Mouse (Mus musculus) MEL-GATA-1-ER (cell line): ENCODE measurements around the gene Gm20388.
A peak's percentile ranks its signal among the peaks of the same experiment; 100 is the strongest.

Experiments
- DNase-seq: peaks from one replicate; pipeline ENCODE4 v3.0.0-alpha.2; 2012; ENCODE audit warnings: low read depth; ENCODE audit errors: extremely low read depth

The Gm20388 gene

DNA sequence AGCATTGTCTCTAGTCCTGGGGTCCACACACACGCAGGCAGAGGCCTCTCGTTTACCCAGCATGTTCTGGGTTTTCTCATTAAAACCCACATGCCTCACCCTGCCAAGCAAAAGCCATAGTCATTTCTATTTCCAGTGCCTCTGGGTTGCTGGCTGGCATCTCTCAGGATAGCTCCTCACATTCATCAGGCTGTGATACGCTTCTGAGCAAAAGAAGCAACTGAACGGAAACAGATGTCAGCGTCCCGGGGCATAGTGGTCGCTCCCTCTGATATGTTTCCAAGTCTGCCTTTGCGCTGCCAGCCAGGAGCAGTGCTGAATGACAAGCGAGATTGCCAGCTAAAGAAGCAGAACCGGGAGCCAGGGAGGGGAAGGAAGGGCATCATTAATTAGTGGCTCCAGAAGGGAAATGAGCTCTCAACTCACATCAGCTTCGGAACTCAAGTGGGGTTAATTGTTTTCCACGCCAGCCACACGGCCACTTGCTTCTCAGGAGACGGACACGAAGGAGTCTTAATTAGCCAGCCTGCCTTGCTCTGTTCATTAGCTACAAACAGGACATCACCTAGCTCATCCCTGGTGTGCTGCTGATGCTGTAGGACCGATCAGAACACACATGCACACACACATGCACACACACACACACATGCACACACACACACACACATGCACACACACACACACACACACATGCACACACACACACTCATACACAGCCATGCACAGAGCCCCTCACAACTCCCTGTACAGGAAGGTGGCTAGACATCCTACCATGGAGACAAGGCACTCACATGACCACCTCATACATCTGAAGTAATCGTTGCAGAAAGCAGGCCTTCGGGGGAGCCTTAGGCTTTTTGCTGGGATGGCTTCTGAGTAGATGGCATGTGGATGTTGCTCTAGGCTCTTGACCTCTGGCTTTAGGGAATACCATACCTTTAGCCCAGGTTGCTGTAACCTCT is 4160.0 kb downstream of the Gm20388 start:
- no peak for DNase-seq

DNA sequence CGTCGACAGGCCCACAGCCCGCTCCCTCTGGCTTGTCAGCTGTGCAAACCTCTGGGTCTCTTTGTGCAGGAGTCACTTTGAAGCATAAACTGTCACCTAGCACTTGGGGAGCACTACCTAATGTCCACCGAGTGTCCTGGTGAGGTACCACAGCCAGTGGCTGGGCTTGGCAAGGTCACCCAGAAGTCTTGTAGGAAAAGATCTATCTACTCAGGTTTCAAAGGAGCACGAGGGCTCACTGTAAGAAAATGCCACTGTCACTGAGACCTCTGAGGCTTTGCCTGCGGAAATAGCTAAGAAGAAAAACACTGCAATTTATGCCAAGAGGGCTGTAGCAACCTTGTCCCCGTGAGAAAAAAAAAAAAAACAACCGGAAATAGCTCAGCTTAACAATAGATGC is 4165.3 kb downstream of the Gm20388 start:
- DNase-seq = no peak

DNA sequence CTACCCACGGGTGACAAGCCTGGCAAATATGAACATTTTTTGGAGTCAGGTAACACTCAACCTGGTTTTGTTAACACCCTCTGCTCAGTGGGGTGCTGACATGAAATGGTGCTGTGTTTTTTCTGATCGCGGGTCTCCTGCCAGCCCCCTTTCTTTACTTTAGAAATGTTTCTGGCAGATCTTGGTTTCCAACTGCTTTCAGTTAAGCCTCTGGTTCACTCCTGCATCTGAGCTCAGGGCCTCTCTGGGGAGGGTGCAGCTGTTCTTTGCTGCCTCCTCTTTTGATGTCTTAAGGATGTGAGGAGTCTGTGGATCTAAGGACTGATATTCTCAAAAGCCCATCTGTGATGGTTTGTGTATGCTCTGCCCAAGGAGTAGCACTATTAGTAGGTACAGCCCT is 4165.8 kb downstream of the Gm20388 start:
- no peak for DNase-seq

DNA sequence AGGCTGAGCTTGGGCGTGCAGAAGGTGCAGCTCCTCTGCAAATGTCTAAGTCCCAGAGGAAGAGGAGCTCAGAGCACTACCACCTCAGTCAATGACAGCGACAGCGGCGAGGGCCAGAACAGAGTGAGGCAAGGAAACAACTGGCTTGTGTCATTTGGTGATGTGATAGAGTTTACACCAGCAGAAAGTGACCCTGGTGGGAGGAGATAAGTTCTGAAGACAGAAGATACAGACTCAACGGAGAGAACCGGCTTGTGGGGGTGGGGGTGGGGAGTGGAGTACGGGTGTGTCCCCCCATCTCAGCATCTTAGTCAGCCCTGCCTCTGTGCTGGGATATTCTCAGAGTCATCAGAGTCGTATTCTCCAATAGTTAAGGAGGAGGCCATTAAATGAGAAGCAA is 4166.7 kb downstream of the Gm20388 start:
- peak; percentile 6 for DNase-seq

DNA sequence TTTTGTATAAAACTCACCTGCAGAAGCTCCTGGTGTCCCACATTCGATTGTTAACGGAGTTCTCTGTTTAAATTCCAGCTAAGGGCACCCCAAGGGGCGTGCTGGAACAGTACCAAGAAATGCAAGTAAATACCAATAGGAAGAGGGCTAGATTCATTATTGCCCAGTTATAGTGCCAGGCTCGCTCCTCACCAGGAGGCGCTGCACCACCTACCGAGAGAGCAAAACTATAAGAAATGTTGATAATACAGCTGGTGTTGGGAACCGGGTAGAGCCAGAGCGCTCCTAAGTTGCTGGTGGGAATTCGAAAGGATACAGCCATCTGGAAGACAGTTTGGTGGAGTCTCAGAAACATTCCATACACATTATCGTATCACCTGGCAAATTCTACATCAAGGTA is 4167.4 kb downstream of the Gm20388 start:
- no peak for DNase-seq

DNA sequence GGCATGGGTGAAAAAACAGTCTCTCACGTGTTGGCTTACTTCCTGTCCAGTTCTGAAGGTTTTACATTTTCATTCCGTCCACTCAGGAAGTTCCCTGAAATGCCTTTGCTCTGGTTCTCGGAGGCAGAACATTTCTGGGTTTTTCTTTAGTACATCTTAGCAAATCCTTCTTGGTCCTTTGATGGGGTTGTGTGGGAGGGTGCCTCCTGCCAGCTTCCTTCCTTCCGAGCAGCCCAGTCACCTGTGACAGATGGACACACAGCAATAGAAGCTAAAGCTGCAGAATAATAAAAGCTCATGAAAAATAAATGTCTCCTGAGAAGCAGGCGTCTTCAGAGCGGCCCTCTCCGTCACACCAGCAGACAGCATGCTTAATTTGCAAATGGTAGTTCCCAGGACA is 4168.3 kb downstream of the Gm20388 start:
- no peak for DNase-seq

DNA sequence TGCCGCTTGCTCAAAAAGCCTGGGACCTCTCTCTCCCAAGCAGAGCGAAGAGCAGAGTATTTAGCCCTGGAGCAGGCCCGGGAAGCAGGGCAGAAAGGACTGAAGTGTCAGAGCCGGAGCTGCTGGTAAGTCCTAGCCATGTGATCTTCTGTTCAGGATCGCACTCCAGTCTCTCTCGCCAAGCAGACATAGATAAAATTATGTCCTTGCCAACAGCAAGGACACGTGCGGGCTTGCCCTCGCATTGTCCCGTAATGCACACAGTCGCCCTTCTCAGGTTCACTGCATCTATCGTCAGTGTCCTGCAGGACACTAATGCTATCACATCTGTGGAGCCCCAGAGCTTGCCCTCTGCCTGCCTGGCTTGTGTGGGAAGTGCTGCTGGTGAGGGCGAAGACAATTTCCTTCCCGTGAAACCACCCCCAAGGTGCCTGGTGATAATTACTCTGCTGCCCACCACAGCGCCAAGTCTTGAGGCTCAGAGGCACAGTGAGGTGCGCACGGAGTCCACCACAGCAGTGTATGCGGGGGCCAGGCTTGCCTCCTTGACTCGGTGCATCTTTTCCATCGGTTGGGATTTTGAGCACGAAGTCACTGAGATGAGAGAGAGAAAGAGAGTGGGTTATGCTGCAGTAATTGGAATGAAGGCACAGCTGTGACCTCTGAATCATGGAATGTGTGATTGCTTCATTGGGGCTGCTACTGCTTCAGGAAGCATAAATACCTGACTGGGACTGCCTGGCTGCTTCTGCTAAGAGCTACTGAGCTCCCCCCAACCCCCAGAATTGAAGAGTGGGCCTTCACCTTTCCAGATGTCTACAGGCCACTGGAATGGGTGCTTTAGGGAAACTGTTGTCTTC is 4170.1 kb downstream of the Gm20388 start:
- no peak for DNase-seq

DNA sequence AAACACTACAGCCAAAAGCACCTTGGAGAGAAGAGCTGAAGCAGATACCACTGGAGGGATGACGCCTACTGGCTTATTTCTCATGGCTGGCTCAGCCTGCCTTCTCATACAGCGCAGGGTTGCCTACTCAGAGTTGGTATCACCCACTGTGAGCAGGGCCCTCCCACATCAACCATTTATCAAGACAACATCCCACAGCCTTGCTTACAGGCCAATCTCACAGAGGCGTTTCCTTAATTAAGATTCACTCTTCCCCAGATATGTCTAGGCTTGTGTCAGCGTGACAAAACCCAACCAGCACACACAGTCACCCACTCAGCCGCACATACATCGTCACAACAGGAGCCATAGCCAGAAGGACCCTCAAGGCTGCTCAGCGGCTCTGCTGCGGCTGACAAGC is 4172.0 kb downstream of the Gm20388 start:
- DNase-seq = no peak

DNA sequence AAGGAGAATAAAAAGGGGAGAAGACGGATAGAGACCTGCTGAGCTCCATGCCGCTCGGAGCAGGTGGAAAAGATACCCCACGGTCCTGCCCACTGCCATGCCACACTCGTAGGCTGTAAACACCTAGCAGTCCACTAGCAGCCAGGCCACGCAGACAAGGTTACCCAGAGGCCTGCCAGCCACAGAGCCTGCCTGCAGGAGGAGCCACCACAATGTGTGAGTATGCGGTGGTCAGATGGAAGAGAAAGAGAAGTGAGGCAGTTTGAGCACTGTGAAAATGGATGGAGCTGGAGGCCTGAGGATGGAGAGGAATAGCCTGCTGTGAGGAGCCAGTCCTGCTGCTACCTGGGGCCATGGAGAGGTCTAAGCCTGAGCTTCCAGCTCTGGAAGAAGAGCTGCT is 4173.0 kb downstream of the Gm20388 start:
- no peak for DNase-seq

DNA sequence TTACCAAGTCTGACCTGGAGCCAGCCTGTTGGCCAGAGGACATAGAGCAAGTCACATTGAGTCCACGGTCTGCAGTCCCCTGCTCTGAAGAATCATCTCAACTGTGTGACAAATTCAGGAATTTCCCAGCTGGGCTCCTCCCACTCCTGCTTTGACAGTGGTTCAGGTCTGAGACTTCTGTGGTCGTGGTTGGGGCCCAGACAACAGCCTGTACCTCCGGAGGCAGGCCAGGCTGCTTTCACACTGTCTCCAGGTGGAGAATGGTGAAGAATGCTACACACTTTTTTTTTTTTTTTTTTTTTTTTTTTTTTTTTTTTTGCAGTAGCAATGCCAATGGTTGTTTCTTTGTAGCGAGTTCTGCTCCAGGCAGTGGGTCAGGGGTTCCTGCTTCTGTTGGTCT is 4175.0 kb downstream of the Gm20388 start:
- DNase-seq = no peak

DNA sequence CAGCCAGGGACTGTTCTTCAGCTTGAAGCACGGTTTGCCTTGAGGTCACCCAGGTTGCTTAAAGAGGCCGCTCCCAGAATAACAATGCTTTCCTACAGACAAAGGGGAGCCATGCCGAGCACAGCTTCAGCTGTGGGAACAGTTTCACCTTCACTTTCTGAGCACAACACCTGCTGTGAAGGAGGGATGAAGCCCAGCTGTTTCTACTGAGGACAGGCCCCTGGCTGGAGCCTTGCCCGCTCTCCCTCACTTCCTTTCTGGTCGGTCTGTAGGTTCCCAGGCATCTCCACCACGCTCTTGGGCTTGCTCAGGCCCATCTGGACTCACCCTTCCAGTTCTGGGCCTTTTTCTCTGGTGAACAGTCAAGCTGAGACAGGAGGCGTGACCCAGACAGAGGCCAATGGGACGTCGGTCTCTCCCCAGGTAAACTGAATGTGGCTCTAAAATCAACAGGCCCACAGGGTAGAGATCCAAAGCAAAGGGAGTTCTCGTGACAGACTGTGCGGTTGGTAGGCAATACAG is 4177.5 kb downstream of the Gm20388 start:
- DNase-seq = no peak

DNA sequence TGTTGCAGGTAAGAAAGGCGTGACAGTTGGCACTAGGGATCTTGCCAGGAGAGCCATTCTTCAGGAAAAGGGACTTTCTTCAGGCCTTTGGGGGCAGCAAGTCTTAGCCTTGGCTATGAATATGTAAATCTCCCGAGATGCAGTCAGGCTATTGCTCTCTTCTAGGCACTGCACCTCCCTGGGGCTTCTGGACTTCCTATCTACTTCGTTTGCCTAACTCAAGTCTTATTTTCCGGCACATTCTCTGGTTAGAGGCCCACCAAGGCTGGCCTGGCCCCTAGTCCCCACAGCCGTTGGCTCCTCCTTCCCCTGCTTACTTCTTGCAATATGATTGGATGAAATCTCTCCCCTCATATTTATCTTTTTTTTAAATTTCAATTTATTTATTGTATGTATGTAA is 4178.4 kb downstream of the Gm20388 start:
- no peak for DNase-seq

DNA sequence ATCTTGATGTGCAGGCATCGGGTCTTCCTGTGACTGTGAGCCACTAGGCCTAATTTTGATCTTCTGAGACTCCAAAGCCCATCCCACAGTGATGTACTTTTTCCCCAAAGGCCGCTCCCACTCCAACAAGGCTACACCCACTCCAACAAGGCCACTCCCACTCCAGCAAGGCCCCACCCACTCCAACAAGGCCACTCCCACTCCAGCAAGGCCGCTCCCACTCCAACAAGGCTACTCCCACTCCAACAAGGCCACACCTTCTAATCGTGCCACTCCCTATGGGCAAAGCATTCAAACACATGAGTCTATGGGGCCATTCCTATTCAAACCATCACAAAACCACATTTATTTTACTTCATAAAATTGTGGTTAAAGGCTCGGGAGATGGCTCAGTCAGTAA is 4179.8 kb downstream of the Gm20388 start:
- no peak for DNase-seq

DNA sequence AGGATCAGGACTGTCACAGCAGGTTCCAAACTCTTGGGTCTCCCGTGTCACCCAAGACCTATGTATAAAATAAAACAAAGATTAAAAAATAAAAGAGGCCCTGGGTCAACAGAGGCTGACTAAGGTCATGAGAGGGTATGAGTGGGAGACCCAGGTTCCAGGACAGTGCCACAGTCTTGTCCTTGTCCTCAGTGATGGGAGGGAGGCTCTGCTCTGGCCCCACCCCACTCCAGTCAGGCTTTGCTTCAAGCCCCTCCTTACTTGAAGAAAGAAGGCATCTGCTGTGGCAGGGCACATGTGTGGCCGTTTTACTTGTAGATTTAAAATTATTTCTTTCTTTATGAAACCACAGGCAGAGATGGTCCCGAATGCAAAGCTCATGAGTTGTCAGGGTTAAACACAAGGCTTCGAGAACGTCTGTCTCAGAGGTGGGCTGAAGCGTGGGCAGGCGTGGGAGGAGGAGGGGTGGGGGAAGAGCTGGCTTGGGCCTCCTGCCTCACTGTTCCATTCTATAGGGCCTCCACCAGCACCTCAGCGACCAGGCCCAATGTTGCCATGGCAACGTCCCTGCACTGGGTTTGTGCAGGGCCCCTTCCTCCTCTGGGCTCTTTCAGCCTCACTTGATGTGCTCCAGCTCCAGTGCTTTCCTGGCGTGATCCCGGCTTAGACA is 4188.4 kb downstream of the Gm20388 start:
- DNase-seq = no peak

DNA sequence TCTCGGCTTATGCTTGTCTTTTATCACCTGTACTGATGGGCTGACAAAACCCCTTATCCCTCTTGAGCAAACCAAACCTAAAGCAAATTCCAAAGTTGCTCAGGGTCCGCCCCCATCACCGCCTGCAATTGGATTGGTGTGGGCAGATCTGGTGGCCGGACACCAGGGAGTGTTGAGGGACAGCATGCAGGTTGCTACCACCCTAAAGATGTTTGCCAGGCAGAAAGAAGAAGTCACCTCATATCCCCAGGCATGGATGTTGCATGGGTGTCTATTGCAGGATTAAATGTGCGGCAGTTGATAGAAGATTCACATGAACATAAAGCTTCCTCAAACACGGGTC is 4189.0 kb downstream of the Gm20388 start:
- no peak for DNase-seq

DNA sequence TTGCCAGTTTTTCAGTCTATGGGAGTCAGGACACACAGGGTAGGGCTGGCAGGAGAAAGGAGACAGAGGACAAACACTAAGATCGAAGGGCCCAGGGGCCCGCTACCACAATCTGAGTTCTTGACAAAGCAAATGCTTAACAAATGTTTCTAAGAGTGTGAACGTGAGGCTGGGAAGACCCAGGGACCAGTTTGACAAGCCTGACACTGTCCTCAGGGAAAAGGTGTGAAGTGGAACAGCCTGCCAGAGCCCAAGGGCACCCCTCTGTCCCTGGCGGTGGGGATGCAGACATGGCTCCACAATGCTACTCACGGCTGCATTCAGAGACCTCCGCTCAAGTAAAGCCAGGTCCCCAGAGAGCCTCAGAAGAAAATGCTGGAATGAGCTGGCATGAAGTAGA is 4195.2 kb downstream of the Gm20388 start:
- no peak for DNase-seq

DNA sequence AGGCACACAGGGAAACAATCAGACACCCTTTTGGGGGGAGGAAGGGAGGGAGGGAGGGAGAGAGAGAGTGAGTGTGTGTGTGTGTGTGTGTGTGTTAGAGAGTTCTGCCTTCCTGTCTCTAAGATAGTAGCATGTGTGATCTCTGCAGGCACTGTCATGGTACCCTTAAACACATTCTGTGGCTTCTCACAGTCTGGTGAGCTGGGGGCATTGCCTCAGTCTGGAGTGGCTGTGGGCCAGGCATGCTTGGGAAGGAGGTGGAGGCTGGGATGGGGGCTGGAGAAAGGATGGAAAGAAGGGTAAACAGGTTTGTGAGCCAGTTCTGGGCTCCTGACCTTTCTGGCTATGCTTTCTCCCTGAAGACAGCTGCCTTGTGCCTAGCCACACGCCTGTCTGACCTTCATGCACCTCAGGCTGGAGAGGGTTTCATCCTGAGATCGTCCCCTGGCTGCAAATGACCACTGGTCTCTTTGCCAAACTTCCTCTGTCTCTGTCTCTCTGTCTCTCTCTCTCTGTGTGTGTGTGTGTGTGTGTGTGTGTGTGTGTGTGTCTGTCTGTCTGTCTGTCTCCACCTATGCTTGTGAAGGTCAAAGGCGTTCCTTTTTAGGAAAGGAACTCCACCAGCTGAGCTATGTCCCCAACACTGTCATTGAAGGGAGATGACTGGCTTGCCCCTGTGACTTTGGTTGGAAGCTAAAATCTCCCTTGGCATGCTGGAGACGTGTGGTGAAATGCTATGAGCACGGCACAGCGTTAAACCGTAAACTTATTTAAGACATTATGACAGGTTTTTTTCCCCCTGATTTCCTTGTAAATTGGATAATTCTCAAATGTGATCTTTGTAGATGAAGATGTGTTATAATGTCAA is 4195.9 kb downstream of the Gm20388 start:
- DNase-seq = no peak

DNA sequence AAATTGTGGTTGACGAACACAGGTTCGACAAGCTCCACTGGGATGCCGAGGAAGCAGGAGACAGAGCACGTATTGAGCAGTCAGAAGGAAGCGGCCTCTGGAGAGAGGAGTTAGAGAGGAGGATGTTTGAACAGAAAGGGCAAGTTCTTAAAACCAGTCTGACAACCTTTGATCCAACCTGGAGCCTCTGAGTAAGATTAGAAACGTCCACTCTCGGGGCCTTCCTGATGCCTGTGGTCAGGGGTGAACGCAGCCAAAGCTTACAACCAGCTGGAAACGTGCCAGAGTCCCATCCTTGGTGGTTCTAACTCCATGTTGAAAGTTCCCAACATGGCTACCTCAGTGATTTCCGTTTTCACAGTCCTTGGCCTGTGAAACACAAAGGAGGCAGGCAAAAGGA is 4202.5 kb downstream of the Gm20388 start:
- DNase-seq = no peak

DNA sequence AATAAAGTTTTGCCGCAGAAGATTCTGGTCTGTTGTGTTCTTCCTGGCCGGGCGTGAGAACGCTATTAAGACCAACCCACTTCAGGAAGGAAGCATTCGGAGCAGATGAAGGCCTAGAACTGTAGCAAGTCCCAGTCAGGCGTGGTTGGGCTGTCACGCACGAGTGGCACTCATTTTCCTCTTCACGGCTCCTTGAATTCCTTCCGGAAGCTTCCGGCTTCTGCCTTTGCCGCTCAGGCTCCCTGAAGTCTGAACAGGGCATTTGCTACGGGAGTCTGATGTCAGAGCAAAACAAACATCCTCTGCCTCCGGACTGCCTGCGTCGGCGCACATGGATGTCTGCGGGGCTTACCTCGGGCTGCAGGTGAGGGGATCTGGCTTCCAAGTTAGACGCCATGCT is 4214.6 kb downstream of the Gm20388 start:
- no peak for DNase-seq

DNA sequence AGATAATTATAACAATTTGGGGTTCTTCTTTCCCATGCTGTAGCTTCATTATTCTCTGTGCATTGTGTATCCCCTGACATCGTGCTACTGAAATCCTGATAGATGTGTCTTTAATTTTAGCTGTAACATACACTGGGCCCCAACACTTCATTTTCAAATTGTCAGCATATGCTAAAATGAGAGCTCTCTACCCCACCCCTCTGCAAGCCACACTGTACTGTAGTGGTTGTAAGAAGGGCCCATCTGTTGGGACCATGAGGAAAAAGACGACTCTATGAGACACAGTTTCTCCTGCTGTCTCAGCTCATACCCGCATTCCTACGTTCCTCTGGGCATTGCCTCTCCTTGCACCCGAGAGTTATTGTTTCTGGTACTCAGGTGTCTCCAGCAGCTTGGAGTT is 4226.6 kb downstream of the Gm20388 start:
- DNase-seq = no peak
